Mouse (Mus musculus): ENCODE data around the gene Kdelc1.

Kdelc1 gene

DNA sequence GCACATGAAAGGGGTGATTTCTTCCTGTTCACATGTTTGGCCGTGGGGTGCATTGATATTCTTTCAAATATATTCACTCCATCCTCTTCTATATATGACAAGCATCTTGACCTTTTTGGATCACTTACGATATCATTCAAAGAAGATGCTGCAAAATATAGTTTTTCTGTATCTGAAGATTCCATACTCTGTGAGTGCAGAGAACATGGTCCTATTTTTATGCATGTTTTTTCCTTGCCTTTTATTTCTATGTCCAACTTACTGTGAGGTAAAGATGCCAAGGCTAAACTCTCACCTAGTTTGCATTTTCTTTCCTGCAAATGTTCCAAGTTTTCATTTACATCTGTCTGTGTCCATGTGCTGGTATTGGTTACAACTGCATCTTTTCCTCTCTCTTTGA lies 56.8 kb downstream of the Kdelc1 start, which contains the start of gene Gm8251:
Gene Gm8251, minus strand, starts transcription at position 101 of the 400 bp plus-strand sequence.
- no peak for DNase-seq

DNA sequence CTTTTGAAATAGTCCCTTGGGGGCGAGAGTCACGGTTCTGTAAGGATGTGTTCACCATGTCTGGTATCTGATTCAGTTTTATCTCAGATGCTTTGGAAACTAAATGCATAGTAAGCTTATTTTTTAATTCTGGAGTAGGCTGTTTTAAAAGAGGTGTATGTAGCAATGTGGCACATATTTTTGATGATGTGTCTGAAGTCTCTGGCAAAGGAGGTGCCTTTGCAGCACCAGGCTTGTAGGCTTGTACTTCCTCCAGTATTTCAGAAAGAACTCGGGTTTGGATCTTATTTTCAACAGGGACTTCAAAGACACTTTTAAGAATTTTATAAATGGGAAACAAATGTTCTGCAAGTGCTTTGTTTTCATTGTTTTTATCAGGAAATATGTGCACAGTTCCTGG lies 60.8 kb downstream of the Kdelc1 start:
- no peak for DNase-seq

All from spleen, adult 18-20 months (tissue).